Mouse (Mus musculus): Measurements from ENCODE around the gene Rad51ap2.
A peak's percentile ranks its signal among the peaks of the same experiment; 100 is the strongest.

The Rad51ap2 gene

DNA sequence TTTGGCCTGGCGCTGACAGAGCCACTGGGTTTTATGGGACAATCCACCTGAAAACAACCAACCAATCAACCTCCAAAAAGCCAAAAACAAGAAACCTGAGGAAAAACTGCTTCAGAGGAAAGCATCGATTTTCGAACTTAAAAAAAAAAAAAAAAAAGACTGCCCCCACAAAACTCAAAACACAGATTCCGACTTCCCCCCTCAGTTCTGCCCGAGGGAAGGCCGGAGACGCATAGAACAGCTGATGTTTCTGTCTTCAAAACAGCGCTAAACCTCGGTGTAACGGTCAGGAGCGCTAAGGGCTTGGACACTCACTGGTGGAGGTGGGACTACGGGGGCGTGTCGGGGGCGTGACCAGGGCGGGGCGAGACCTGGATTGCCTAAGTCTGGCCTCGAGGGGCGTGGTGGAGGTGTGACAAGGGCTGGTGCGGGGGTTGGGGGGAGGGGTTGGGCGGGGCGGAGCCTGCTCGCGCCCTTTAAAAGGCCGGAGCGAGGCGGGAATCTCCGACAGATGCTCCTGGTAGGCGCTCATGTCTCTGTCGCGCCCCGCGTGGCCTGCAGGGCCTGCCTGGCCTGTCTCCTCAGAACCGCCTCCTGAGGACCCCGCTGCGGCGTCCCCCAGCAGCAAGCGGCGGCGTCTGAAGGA, at the start of gene Rad51ap2:
Gene Rad51ap2 (plus strand): TSS at position 531 of the 646 bp plus-strand sequence.
- peak; percentile 33 to 46 for DNase-seq (ENCODE audit: low spot score in 2 of 2)

GRCm38 (mm10) chr12:11407679-11408078, 48.2 kb upstream of the Rad51ap2 start:
- DNase-seq (ENCODE audit: low spot score in 2 of 2): no peak

DNA sequence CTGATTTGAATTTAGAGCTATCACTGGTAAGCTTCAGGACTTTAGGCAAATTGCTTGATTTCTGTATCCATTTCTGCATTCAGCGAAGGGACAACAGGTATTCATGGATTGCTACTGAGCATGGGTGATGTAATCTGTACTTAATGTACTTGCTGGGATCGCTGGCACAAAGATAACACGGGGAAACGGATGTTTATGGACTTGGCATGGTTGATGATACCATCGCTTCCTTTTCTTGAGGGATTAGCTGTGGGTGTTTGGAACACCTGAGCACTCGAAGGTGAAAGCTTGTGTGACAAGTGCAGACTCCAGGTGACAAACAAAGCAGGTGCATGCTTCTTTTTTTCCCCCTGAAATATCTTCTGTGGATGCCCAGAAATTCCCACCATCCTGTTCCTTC, 37.8 kb upstream of the Rad51ap2 start:
- DNase-seq (ENCODE audit: low spot score in 2 of 2): no peak

DNA sequence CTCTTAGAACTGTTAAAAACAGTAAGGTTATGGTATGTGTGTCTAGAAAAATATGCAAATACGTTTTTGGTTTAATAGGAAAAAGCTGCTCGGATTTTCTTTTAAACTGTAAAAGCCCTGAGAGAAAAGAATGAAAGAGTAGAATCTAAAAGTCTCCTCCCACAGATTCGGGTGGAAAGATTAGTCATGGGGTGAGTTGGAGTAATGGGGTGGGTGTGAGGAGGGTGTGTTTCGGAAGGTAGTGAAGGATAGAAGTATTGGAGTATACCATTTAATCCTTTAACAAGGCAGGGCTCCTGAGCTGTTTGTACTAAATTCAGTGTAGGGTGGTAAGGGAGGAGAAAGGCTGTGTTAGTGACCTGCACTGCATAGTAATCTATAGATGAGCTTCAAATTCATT, 28.5 kb upstream of the Rad51ap2 start:
- DNase-seq (ENCODE audit: low spot score in 2 of 2): no peak

DNA sequence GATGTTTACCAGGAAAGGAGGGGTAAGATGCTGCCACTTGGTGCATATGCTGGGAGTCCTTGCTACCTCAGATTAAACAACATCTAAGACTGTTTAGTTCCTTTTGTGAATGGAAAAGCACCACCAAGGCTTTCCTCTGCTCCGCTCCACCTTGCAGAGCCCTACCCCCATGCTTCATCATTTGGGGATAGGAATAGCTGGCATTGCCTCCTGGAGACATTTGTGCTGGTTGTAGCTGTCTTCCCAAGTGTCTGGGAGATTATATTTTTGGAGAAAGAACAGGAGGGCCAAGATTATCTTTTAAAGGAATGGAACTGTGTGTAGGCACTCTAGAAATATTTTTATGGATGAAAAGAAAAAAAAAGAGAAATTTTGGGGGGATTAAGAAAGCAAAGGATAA, 22.8 kb upstream of the Rad51ap2 start:
- no peak for DNase-seq (ENCODE audit: low spot score in 2 of 2)

DNA sequence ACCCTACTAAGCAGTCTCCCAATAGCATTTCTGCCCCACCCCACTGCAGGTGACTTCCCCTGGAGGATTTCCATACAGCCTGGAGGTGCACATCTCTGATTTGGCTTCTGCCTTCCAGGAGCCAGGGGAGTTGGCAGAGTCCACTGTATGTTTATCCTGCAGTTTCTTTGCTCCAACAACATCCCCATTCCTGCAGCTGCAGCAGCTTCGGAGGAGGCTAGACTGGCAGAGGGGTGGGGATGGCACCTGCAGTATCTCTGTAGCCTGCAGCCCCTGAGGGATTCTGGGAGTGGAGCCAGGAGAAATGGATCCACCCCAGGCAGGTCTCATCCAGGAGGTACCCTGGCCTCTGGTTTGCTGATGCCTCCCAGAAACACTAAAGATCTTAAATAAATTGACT, 22.2 kb upstream of the Rad51ap2 start:
- DNase-seq (ENCODE audit: low spot score in 2 of 2): no peak

DNA sequence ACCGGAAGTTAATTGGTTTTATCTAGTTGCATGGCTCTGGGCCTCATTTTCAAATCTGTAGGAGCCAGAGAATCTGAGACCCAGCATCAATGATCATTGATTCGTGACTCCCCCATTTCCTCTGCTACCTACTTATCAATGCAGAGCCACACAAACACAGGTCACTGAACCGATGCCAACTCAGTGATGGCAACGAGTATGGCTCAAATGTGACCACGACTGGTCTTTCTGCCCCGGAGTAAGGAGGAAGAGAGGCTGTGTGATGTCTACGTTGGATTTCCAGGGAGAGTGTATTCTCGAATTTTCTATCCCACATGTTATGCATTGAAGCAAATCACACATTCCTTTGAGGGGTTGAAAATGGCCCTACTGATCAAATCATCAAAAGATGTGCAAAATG, 21.4 kb upstream of the Rad51ap2 start:
- no peak for DNase-seq (ENCODE audit: low spot score in 2 of 2)

GRCm38 (mm10) chr12:11435246-11436022, 20.4 kb upstream of the Rad51ap2 start:
- DNase-seq (ENCODE audit: low spot score in 2 of 2): no peak

- no peak for DNase-seq (ENCODE audit: low spot score in 2 of 2)
Observed at GRCm38 (mm10) chr12:11436023-11436350, 19.9 kb upstream of the Rad51ap2 start.

DNA sequence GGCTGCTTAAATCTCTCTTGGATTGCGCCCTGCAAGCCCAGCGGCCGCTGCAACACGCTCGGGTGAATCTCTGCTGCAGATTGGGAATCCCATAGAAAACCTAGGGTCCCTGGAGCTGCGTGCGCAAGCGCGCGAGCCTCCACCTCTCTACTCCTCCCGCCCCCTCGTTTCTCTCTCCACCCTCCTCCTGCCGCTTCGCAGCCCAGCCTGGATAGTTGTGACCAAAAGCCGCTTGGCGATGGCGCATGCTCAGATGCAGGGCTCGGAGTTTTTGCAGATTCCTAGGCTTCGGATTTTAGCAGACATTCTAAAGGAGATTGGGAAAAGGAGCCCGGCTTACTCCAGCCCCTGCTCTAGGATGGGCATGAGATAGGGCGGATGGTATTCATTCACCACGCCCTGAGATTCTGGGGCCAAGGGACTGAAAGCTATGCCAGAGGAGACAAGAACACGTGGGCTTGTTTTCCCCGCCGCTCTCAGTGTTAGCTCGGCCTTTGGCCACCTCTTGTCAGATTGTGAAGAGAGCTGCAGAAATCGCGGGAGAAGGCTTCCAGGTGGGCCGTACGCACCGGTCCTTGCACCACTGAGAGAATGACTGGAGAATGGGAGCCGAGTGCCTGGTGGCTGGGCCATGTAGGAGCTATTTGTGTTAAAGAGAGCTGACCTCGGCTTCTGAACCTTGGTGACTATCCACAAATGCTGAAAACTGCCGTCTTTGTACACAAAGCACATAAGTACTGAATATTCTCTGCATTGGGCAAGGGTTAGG, 19.2 kb upstream of the Rad51ap2 start, which contains the start of gene Vsnl1:
Gene Vsnl1 (minus strand): TSS at position 117 of the 769 bp plus-strand sequence.
- no peak for DNase-seq (ENCODE audit: low spot score in 2 of 2)

GRCm38 (mm10) chr12:11437266-11437906, 18.5 kb upstream of the Rad51ap2 start:
- DNase-seq (ENCODE audit: low spot score in 2 of 2): peak in 1 of 2 experiments; percentile 1

- no peak for DNase-seq (ENCODE audit: low spot score in 2 of 2)
Observed at GRCm38 (mm10) chr12:11437907-11438447, 17.9 kb upstream of the Rad51ap2 start.

GRCm38 (mm10) chr12:11454146-11454545, 1.7 kb upstream of the Rad51ap2 start:
- DNase-seq (ENCODE audit: low spot score in 2 of 2): no peak

DNA sequence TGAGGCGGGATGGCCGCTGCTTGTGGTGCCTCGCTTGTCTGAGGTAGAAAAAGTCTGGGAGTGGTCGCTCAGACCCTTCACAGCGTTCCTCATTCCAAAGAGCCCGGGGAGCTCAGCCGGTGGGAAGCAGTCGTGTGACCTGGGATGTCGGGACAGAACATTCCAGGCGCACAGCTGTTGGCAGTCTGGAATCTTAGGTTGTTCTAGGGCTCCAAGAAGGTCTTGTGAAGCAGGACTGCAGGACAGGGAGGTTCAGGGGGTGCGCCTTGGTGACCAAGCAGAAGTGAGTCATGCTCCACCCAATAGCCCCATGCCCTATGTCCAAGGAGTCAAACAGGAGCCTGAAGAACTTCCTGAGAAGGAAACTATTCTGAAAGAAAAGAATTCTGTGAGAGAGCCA, 334 bp downstream of the Rad51ap2 start:
- no peak for DNase-seq (ENCODE audit: low spot score in 2 of 2)

DNA sequence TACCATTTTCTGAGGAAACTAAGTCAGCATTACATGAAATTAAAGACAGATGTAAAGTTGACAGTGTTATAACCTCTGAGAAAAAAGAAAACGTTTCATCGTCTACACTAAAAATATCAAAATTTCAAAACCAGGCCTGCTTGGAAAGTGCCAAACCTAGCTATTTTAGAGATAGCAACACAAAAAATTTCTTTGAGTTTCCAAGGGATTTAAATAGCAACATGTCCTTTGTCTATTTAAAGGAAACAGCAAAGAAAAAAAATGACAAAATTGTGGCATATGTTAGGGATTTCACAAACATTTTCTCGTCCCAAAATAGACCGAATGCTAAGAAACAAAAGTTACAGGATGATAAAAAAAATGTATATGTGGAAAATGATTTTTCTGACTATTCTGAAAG, 753 bp downstream of the Rad51ap2 start:
- no peak for DNase-seq (ENCODE audit: low spot score in 2 of 2)
